Mouse (Mus musculus) megakaryocyte progenitor cell, adult 5-6 weeks (primary cell): ENCODE results near the gene Noct. TPM values are rescaled to one million over a fixed set of nuclear protein-coding genes. Genes with fewer than 3 reads are reported as not detected.
"Not testable (repeated sequence)": the region's sequence is repeated elsewhere in the genome, so short reads cannot be mapped to it uniquely, and the experiment has no call there.

Experiments
- ATAC-seq: replicated peaks from 2 replicates; pipeline ENCODE4 v1.8.0; 2016; ENCODE audit warnings: mild to moderate bottlenecking, moderate TSS enrichment, inconsistent platforms; ENCODE audit not compliant: poor library complexity
- total RNA-seq, 2 experiments: library from RNA; stranded (forward) in 1 of 2; stranded (reverse) in 1 of 2; fragments of 157-497, 149-512 nt in 1 of 2; fragments of 200-1000 nt in 1 of 2; gene quantifications; 2 replicates each; pipeline versions ENCODE4 v1.2.3 to v1.2.4; 2015 to 2017

Noct gene
- total RNA-seq, 2 experiments from 2014 or later, result 6.0 to 20.3 TPM

GRCm38 (mm10) chr3:51204441-51204840 lies 19.8 kb upstream of the Noct start:
- ATAC-seq, result no peak

- ATAC-seq, result no peak
Observed at GRCm38 (mm10) chr3:51204897-51205296, 19.4 kb upstream of the Noct start.

GRCm38 (mm10) chr3:51206521-51206920 lies 17.7 kb upstream of the Noct start:
- ATAC-seq, result no peak

- no peak for ATAC-seq
Observed at GRCm38 (mm10) chr3:51208633-51209032, 15.6 kb upstream of the Noct start.

- ATAC-seq, result peak; percentile 95
Observed at GRCm38 (mm10) chr3:51209503-51210314, 14.5 kb upstream of the Noct start.

GRCm38 (mm10) chr3:51210485-51210884 lies 13.8 kb upstream of the Noct start:
- no peak for ATAC-seq

- no peak for ATAC-seq
Observed at GRCm38 (mm10) chr3:51213111-51213510, 11.1 kb upstream of the Noct start.

GRCm38 (mm10) chr3:51215681-51216080 lies 8.6 kb upstream of the Noct start:
- ATAC-seq, result no peak

GRCm38 (mm10) chr3:51216351-51216750 lies 7.9 kb upstream of the Noct start:
- ATAC-seq, result not testable (repeated sequence)

GRCm38 (mm10) chr3:51218385-51218784 lies 5.9 kb upstream of the Noct start:
- ATAC-seq, result not testable (repeated sequence)

- no peak for ATAC-seq
Observed at GRCm38 (mm10) chr3:51219213-51219612, 5.0 kb upstream of the Noct start.

- no peak for ATAC-seq
Observed at GRCm38 (mm10) chr3:51220846-51221245, 3.4 kb upstream of the Noct start.

- ATAC-seq, result no peak
Observed at GRCm38 (mm10) chr3:51221847-51222246, 2.4 kb upstream of the Noct start.

GRCm38 (mm10) chr3:51222302-51222701 lies 1.9 kb upstream of the Noct start:
- no peak for ATAC-seq

- no peak for ATAC-seq
Observed at GRCm38 (mm10) chr3:51222834-51223460, 1.3 kb upstream of the Noct start.

GRCm38 (mm10) chr3:51223556-51223955 lies 691 bp upstream of the Noct start:
- no peak for ATAC-seq

- no peak for ATAC-seq
Observed at GRCm38 (mm10) chr3:51225226-51225750, 1.0 kb downstream of the Noct start.

GRCm38 (mm10) chr3:51225979-51226378 lies 1.7 kb downstream of the Noct start:
- no peak for ATAC-seq

GRCm38 (mm10) chr3:51226601-51227000 lies 2.4 kb downstream of the Noct start:
- ATAC-seq, result peak; percentile 7; the same call in 1 of the 2 replicates

- ATAC-seq, result peak; percentile 47
Observed at GRCm38 (mm10) chr3:51228038-51228820, 4.0 kb downstream of the Noct start.

- ATAC-seq, result no peak
Observed at GRCm38 (mm10) chr3:51228821-51229205, 4.6 kb downstream of the Noct start.
